Comparison of ENCODE assay signal across 9 mouse cellular contexts in the genomic region with DNA sequence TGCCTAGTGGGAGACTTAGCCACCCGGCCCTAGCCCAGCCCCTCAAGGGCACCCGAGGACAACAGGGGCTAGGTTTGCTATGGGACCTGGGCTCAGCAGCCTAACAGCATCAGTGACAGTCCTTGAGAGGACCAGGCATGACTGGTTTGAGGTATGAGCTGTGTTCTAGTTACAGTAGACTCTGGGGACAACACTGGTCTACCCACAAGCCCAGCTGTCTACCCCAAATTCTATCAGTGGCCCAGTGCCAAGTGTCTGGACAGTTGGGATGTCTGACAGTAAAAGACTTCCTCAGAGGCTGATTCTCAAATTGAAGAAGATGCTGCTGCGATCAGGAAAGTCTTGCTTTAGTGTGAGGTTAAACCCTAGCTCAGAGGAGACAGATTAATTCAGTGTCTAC. TPM values are rescaled to one million over a fixed set of nuclear protein-coding genes. Genes with fewer than 3 reads are reported as not detected.
A peak's percentile ranks its signal among the peaks of the same experiment; 100 is the strongest.
DNase-seq lines count a peak whose midpoint lies in the region; ATAC-seq lines count a peak whose summit lies in the region.
"Had no signal": no experiment of that assay in that cellular context is flagged by ENCODE, and none has a peak within 500 bp of the region (broad histone marks: within the 10 kb centered on the region; RNA-seq: fewer than 3 reads in every experiment).

No protein-coding gene starts in this region.

- no peak overlapping the region for H3K4me2 ChIP-seq in kidney, embryonic 14.5 days (replicated peaks; ENCODE audit: low read depth, low read length)
- H3K4me2 ChIP-seq: midbrain, embryonic 11.5 days had no signal

- no peaks in the 10 kb centered on the region for H3K27me3 ChIP-seq in kidney, embryonic 14.5 days (ENCODE audit: control insufficient read depth, insufficient read depth, low read length)

- peak overlapping the region; percentile 39; the same call in 1 of the 2 replicates for H3K27ac ChIP-seq in kidney, embryonic 14.5 days (ENCODE audit: low read depth, low read length)

- no peak overlapping the region for H3K9ac ChIP-seq in kidney, embryonic 14.5 days (ENCODE audit: low read depth, low read length)

- 0 out of 2 replicates have a peak, but pooled peaks cover 4% of the 10 kb centered on the region for H3K36me3 ChIP-seq in kidney, embryonic 14.5 days (ENCODE audit: control insufficient read depth, insufficient read depth, low read length)

- H3K9me3 ChIP-seq in kidney, embryonic 14.5 days (ENCODE audit: control insufficient read depth, low read length) = no peaks in the 10 kb centered on the region

- H3K4me3 ChIP-seq in kidney, embryonic 14.5 days (ENCODE audit: low read length) = no peak overlapping the region

- H3K4me1 ChIP-seq in kidney, embryonic 14.5 days (ENCODE audit: control insufficient read depth, insufficient read depth, low read length) = peaks cover 13% of the 10 kb centered on the region; the same call in 1 of the 2 replicates

- peak; percentile 48 for DNase-seq in cerebellum, adult 9-10 months
- DNase-seq in cerebellum, postnatal 36 days = no peak
- DNase-seq in kidney, adult 11 months = no peak
- peak; percentile 44 for DNase-seq in right cerebral cortex, adult 18-20 months
- no peak for DNase-seq in right cerebral cortex, postnatal 25 days
- DNase-seq in B cell, adult 2 months = no peak
- DNase-seq in adrenal gland, adult (ENCODE audit: inconsistent age in 2 of 2, low spot score in 1 of 2) = no peak

- no peak for ATAC-seq in kidney, embryonic 14.5 days (ENCODE audit: low FRiP score, low TSS enrichment)

- WGBS in kidney, embryonic 14.5 days = 73% methylated on average over 3 of the region's 3 CpGs

RNA-seq across cellular contexts. Expression of gene Atp6v0d1, which starts 20.6 kb away (rescaled TPM):
- 73.9 and 90.1 TPM in 2 replicates for polyA plus RNA-seq in kidney, embryonic 14.5 days (2014; fragmentation: Nextera tagmentation; extraction: Ambion mirVana)

RNA-seq across cellular contexts. Expression of gene Hsd11b2, which starts 26.7 kb away (rescaled TPM):
- polyA plus RNA-seq in kidney, embryonic 14.5 days (2014; fragmentation: Nextera tagmentation; extraction: Ambion mirVana) = 32.9 and 40.2 TPM in 2 replicates

RNA-seq across cellular contexts. Expression of gene Zdhhc1, which starts 48.5 kb away (rescaled TPM):
- 27.4 and 37.3 TPM in 2 replicates for polyA plus RNA-seq in kidney, embryonic 14.5 days (2014; fragmentation: Nextera tagmentation; extraction: Ambion mirVana)

RNA-seq across cellular contexts. Expression of gene Ripor1, which starts 59.8 kb away (rescaled TPM):
- 17.3 and 28.4 TPM in 2 replicates for polyA plus RNA-seq in kidney, embryonic 14.5 days (2014; fragmentation: Nextera tagmentation; extraction: Ambion mirVana)

Comparison
In these comparisons a context has a peak if more than half of its experiments do, and no peak if none do; other contexts are left out.
1. DNase-seq: peak in cerebellum, adult 9-10 months (single experiment) and right cerebral cortex, adult 18-20 months (single experiment); none in cerebellum, postnatal 36 days (0 of 2), kidney, adult 11 months (single experiment), right cerebral cortex, postnatal 25 days (single experiment), B cell, adult 2 months (0 of 2) and adrenal gland, adult (0 of 2).